Mouse (Mus musculus): ENCODE measurements around the gene Abcc3. TPM values are rescaled to one million over a fixed set of nuclear protein-coding genes. Genes with fewer than 3 reads are reported as not detected.

Abcc3 gene
- 5.2 and 6.1 TPM in 2 replicates for polyA plus RNA-seq (2012; rRNA removed)

GRCm38 (mm10) chr11:94392672-94393109, at the start of gene Abcc3:
Gene Abcc3 (minus strand): TSS chr11:94392997.

GRCm38 (mm10) chr11:94327693-94328643, 64.8 kb downstream of the Abcc3 start, which contains the start of gene Ankrd40:
Gene Ankrd40 (plus strand): TSS chr11:94328001.

GRCm38 (mm10) chr11:94321931-94322400, 70.8 kb downstream of the Abcc3 start, which contains the start of gene Luc7l3:
Gene Luc7l3 (minus strand): TSS chr11:94321988.

Other genes with a start within 250 kb of the Abcc3 start
- 22.8 and 23.3 TPM in 2 replicates for gene Tob1, start 181.5 kb downstream of the Abcc3 start, polyA plus RNA-seq (2012; rRNA removed)
- gene Wfikkn2, start 147.0 kb downstream of the Abcc3 start, polyA plus RNA-seq (2012; rRNA removed), result 0.13 and 0.15 TPM in 2 replicates
- 0.16 TPM in 1 of 2 replicates, not detected in the other for gene Gm21885, start 111.1 kb downstream of the Abcc3 start, polyA plus RNA-seq (2012; rRNA removed)
- 31.9 and 40.2 TPM in 2 replicates for gene Luc7l3, start 71.0 kb downstream of the Abcc3 start, polyA plus RNA-seq (2012; rRNA removed)
- 17.1 and 18.6 TPM in 2 replicates for gene Ankrd40, start 65.0 kb downstream of the Abcc3 start, polyA plus RNA-seq (2012; rRNA removed)
- gene Cacna1g, start 81.2 kb upstream of the Abcc3 start, polyA plus RNA-seq (2012; rRNA removed), result 0.77 and 2.2 TPM in 2 replicates
- not detected in 2 replicates for gene Spata20, start 93.2 kb upstream of the Abcc3 start, polyA plus RNA-seq (2012; rRNA removed)
- 0.07 and 0.10 TPM in 2 replicates for gene Epn3, start 107.0 kb upstream of the Abcc3 start, polyA plus RNA-seq (2012; rRNA removed)
- gene Mycbpap, start 128.7 kb upstream of the Abcc3 start, polyA plus RNA-seq (2012; rRNA removed), result 0.21 and 0.26 TPM in 2 replicates
- 1.5 and 2.1 TPM in 2 replicates for gene Rsad1, start 156.3 kb upstream of the Abcc3 start, polyA plus RNA-seq (2012; rRNA removed)
- gene Chad, start 172.1 kb upstream of the Abcc3 start, polyA plus RNA-seq (2012; rRNA removed), result 0.01 and 0.02 TPM in 2 replicates
- 8.3 and 8.5 TPM in 2 replicates for gene Acsf2, start 208.9 kb upstream of the Abcc3 start, polyA plus RNA-seq (2012; rRNA removed)
- 39.4 and 42.3 TPM in 2 replicates for gene Lrrc59, start 236.8 kb upstream of the Abcc3 start, polyA plus RNA-seq (2012; rRNA removed)

All from liver, embryonic 18 days (tissue).